Mouse (Mus musculus) limb, embryonic 14.5 days (tissue): Measurements from ENCODE around the gene Khdrbs1. TPM values are rescaled to one million over a fixed set of nuclear protein-coding genes. Genes with fewer than 3 reads are reported as not detected.
A peak's percentile ranks its signal among the peaks of the same experiment; 100 is the strongest.

Experiments used
- ATAC-seq: fragments of 200-750 bp; cut with Nextera tagmentation; 2 replicates; pipeline ENCODE4 v1.8.0; 2017; ENCODE audit warnings: low read depth, moderate number of reproducible peaks, moderate TSS enrichment; ENCODE audit not compliant: low FRiP score
- DNase-seq: peaks from one replicate; pipeline ENCODE4 v3.0.0-alpha.2; 2015; ENCODE audit warnings: low spot score
- H3K27ac ChIP-seq: fragments of 300-500 bp; sonication (generic); replicated peaks from 2 replicates; pipeline ENCODE4 v1.5.1; 2014; ENCODE audit warnings: low read depth, mild to moderate bottlenecking, low read length, moderate library complexity, mixed read lengths
- H3K27me3 ChIP-seq: fragments of 300-500 bp; sonication (generic); 2 replicates; pipeline ENCODE4 v1.6.1; 2014; ENCODE audit warnings: low read length, mixed read lengths; ENCODE audit not compliant: control insufficient read depth, insufficient read depth
- H3K36me3 ChIP-seq: fragments of 300-500 bp; sonication (generic); 2 replicates; pipeline ENCODE4 v1.6.1; 2014; ENCODE audit warnings: mild to moderate bottlenecking, low read length, moderate library complexity, mixed read lengths; ENCODE audit not compliant: control insufficient read depth, insufficient read depth
- H3K4me1 ChIP-seq: fragments of 300-500 bp; sonication (generic); 2 replicates; pipeline ENCODE4 v1.6.1; 2014; ENCODE audit warnings: antibody characterized with exemption, low read length, mixed read lengths; ENCODE audit not compliant: control insufficient read depth, insufficient read depth
- H3K4me2 ChIP-seq: fragments of 300-500 bp; sonication (generic); replicated peaks from 2 replicates; pipeline ENCODE4 v1.6.1; 2014; ENCODE audit warnings: low read depth, mild to moderate bottlenecking, low read length, moderate library complexity; ENCODE audit not compliant: severe bottlenecking
- H3K4me3 ChIP-seq: fragments of 300-500 bp; sonication (generic); replicated peaks from 2 replicates; pipeline ENCODE4 v1.5.1; 2014; ENCODE audit warnings: low read length
- H3K9ac ChIP-seq: fragments of 300-500 bp; sonication (generic); 2 replicates; pipeline ENCODE4 v1.6.1; 2014; ENCODE audit warnings: mild to moderate bottlenecking, low read depth, low read length, moderate library complexity; ENCODE audit not compliant: severe bottlenecking
- H3K9me3 ChIP-seq: fragments of 300-500 bp; sonication (generic); 2 replicates; pipeline ENCODE4 v1.6.1; 2016; ENCODE audit warnings: low read length; ENCODE audit not compliant: control insufficient read depth
- POLR2A ChIP-seq: fragments of 200-500 bp; IDR thresholded peaks from 2 replicates; pipeline ENCODE4 v1.8.0; 2012; ENCODE audit warnings: inconsistent platforms, mild to moderate bottlenecking, moderate library complexity, borderline replicate concordance; ENCODE audit not compliant: insufficient read depth, insufficient read length; ENCODE audit errors: extremely low read depth
- WGBS: fragments of 180-500 bp; shearing (Covaris S2); extraction: QIAGEN DNeasy Blood & Tissue Kit; methylation state at CpG from one replicate; pipeline ENCODE4 v1.1.7; 2014; 5-methylcytosine and 5-hydroxymethylcytosine counted together
- polyA plus RNA-seq, 2 experiments: library from polyadenylated mRNA; depleted of rRNA in 1 of 2; stranded (reverse) in 1 of 2; unstranded in 1 of 2; fragments of >200 nt; fragmentation: Nextera tagmentation in 1 of 2; extraction: Ambion mirVana in 1 of 2; gene quantifications; 2 replicates each; pipeline versions ENCODE4 v1.2.1 to v1.2.3; 2012 to 2014

Khdrbs1 gene
- polyA plus RNA-seq, 2 experiments, result 97.6 to 107 TPM

DNA sequence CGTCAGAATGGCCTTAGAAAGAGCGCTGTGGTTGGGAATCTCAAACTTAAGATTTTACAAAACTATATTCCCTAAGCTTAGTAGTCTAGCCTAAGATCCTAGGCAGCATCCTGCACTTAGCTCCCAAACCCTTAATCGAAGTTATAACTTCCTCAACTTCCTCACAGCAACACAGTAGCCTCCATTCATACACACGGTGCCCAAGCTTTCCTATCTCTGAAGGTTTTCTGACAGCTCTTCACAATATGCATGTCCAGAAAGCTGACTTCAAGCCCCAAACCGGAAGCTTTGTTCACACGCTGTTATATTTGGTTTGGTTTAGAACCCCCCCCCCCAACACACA, 46.3 kb downstream of the Khdrbs1 start:
- WGBS, result 27% methylated on average over 6 of the region's 6 CpGs

DNA sequence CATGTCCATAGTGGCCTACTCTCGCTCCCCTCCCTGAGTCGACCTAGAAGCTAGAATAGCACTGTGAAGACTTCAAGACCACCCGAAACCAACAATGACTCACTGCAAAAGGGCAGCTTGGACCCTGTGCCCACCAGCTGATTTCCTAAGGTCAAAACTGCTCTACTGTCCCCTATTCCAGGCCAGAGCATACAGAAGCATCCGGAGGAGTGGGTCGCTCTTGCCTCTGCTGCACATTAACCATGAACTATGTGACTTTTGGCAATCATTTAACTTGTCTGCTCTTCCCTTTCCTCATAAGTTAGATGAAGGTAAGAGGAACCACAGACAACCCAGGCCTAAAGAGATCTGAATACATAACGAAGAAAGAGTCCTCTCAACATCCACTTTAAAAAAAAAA, 57.6 kb downstream of the Khdrbs1 start:
- 92% methylated on average over 6 of the region's 6 CpGs for WGBS
- Histone ChIP-seq H3K4me3 (no peak overlapping the region), H3K4me2 (no peak overlapping the region)

More for the DNA sequence above, 46.3 kb downstream of the Khdrbs1 start:
- ATAC-seq (no peak), DNase-seq (no peak)
- TF ChIP-seq POLR2A, result no peak
- peak overlapping the region; percentile 94 for H3K27ac ChIP-seq
- peaks cover 28% of the 10 kb centered on the region for H3K36me3 ChIP-seq
- H3K27me3 ChIP-seq, result no peaks in the 10 kb centered on the region
- peaks cover 13% of the 10 kb centered on the region for H3K4me1 ChIP-seq
- H3K9ac ChIP-seq, result peak overlapping the region; percentile 81
- no peaks in the 10 kb centered on the region for H3K9me3 ChIP-seq
- H3K4me3 ChIP-seq, result peak overlapping the region; percentile 59
- H3K4me2 ChIP-seq, result peak overlapping the region; percentile 71

DNA sequence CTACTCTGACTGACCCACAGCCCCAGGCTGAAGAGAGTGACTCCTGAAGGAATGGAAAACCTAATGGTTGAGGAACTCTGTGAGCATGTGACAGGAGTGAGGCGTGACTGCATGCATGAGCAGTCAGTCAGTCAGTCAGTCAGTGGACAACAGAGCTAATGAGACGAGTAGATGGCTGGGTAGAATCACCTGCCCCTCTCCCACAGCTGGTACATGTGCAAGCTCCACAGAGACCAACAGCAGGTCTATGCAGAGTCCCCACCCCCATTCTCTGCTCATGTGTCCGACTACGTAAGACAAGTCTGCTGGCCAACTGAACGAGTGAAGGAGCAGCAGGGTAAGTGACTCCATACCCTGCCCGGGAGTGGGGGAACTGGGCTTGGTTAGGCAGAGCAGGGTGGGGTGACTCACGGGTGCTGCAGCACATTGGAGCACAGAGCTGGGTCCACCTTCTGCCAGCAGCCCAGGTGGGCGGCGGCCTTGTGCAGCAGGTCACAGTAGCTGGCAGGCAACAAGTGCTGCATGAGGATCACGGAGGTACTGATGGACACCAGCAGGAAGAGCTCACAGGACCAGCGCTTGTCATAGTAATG, 58.1 kb downstream of the Khdrbs1 start:
- peaks cover 84% of the 10 kb centered on the region for H3K36me3 ChIP-seq
- H3K27me3 ChIP-seq, result no peaks in the 10 kb centered on the region
- no peak overlapping the region for H3K9ac ChIP-seq
- DNase-seq, result no peak
- H3K9me3 ChIP-seq, result no peaks in the 10 kb centered on the region
- no peak for ATAC-seq
- H3K4me1 ChIP-seq, result no peaks in the 10 kb centered on the region
- H3K4me3 ChIP-seq, result no peak overlapping the region
- H3K4me2 ChIP-seq, result no peak overlapping the region
- no peak for TF ChIP-seq POLR2A
- H3K27ac ChIP-seq, result no peak overlapping the region
- 89% methylated on average over 11 of the region's 11 CpGs for WGBS

More for the DNA sequence above, 57.6 kb downstream of the Khdrbs1 start:
- no peak for TF ChIP-seq POLR2A
- H3K36me3 ChIP-seq, result peaks cover 84% of the 10 kb centered on the region
- DNase-seq, result no peak
- ATAC-seq, result no peak
- H3K4me1 ChIP-seq, result no peaks in the 10 kb centered on the region
- no peak overlapping the region for H3K27ac ChIP-seq
- no peaks in the 10 kb centered on the region for H3K27me3 ChIP-seq
- no peak overlapping the region for H3K9ac ChIP-seq
- no peaks in the 10 kb centered on the region for H3K9me3 ChIP-seq

DNA sequence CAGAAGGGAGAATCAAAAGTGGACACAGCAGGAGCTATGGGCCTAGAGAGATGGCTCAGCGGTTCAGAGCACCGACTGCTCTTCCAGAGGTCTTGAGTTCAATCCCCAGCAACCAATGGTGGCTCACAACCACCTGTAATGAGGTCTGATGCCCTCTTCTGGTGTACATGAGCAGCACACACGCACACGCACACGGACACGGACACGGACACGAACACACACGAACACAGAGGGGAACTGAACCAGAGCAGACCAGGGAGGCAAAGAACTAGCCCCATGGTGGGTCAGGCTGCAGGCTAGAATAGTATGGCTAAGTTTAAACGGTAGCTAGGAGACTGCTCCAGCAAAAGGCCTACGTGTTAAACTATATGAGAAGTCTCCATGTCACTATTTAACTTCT, 60.3 kb downstream of the Khdrbs1 start:
- TF ChIP-seq POLR2A, result no peak
- H3K36me3 ChIP-seq, result peaks cover 86% of the 10 kb centered on the region

DNA sequence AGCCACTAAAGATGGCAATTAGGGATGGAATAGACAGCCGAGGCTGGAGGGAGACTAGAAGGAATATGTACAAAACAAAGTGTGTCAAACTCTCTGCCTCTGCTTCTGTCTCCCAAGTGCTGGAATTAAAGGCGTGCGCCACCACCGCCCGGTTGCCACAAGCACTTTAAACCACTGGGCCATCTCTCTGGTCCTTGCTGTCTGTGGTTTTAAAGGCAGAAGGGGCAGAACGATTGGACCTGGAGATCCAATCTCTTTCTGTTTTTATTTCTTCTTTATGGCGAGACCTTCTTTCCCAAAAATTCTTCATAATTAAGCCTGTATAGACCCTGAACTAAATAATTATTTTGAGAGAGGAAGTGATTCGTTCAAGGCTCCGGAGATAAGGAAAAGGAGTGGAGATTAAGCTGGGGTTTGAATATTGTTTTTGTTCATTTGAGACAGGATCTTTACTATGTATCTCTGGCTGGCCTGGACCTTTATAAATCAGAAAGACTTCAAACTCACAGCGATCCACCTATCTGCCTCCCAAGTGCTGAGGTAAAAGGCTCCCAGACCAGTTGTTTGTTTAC, 69.1 kb downstream of the Khdrbs1 start:
- H3K27me3 ChIP-seq, result no peaks in the 10 kb centered on the region
- DNase-seq (no peak), ATAC-seq (no peak; the same call in 1 of the 2 replicates)
- H3K4me2 ChIP-seq, result peak overlapping the region; percentile 70
- TF ChIP-seq POLR2A, result no peak
- 8% methylated on average over 10 of the region's 10 CpGs for WGBS
- H3K9me3 ChIP-seq, result no peaks in the 10 kb centered on the region
- peak overlapping the region; percentile 93 for H3K9ac ChIP-seq
- peak overlapping the region; percentile 89 for H3K4me3 ChIP-seq
- peaks cover 27% of the 10 kb centered on the region for H3K36me3 ChIP-seq
- peaks cover 9% of the 10 kb centered on the region for H3K4me1 ChIP-seq
- peak overlapping the region; percentile 94; the same call in 1 of the 2 replicates for H3K27ac ChIP-seq

More for the DNA sequence above, 60.3 kb downstream of the Khdrbs1 start:
- Histone ChIP-seq H3K4me2 (no peak overlapping the region), H3K4me3 (no peak overlapping the region), H3K9me3 (no peaks in the 10 kb centered on the region), H3K9ac (no peak overlapping the region), H3K4me1 (no peaks in the 10 kb centered on the region), H3K27me3 (no peaks in the 10 kb centered on the region), H3K27ac (no peak overlapping the region)
- DNase-seq (no peak), ATAC-seq (no peak)
- 95% methylated on average over 11 of the region's 11 CpGs for WGBS
